In the genomic region with DNA sequence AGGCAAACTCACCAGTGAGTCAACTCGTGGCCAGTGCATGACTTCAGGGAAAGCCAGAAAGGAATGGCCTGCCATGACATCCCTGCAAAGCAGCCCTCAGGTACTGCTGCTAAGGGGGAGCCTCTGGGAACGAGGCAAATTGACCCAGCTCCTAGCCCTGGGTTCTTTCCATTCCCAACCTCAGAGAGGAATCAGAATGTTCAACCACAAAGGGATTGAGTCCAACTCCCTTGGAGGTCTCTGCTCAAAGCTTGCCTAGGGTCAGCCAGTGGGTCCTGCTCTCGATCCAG, we compare ENCODE assay signal across 19 mouse cellular contexts. TPM values are rescaled to one million over a fixed set of nuclear protein-coding genes. Genes with fewer than 3 reads are reported as not detected.
DNase-seq lines count a peak whose midpoint lies in the region; ATAC-seq and TF ChIP-seq lines count a peak whose summit lies in the region.
"Had no signal": no experiment of that assay in that cellular context is flagged by ENCODE, and none has a peak within 500 bp of the region (broad histone marks: within the 10 kb centered on the region; RNA-seq: fewer than 3 reads in every experiment).

No protein-coding gene starts in this region.

- no peak overlapping the region for H3K4me2 ChIP-seq in intestine, postnatal 0 days (replicated peaks; ENCODE audit: low read depth)
- H3K4me2 ChIP-seq in intestine, embryonic 15.5 days (replicated peaks), result no peak overlapping the region
- no peak overlapping the region for H3K4me2 ChIP-seq in lung, postnatal 0 days (replicated peaks; ENCODE audit: low read depth, low read length)
- no peak overlapping the region for H3K4me2 ChIP-seq in embryonic facial prominence, embryonic 15.5 days (replicated peaks)
- no peak overlapping the region for H3K4me2 ChIP-seq in stomach, embryonic 16.5 days (ENCODE audit: low read depth, low read length)
- H3K4me2 ChIP-seq: embryonic facial prominence, embryonic 13.5 days; forebrain, embryonic 12.5 days; forebrain, embryonic 15.5 days; heart, embryonic 12.5 days; heart, embryonic 15.5 days; hindbrain, embryonic 13.5 days had no signal

- 47% methylated on average over 3 of the region's 3 CpGs for WGBS in intestine, postnatal 0 days
- WGBS in intestine, embryonic 15.5 days, result 59% methylated on average over 3 of the region's 3 CpGs
- 46% methylated on average over 3 of the region's 3 CpGs for WGBS in lung, postnatal 0 days
- WGBS in embryonic facial prominence, embryonic 15.5 days, result 53% methylated on average over 3 of the region's 3 CpGs
- 58% methylated on average over 3 of the region's 3 CpGs for WGBS in stomach, embryonic 16.5 days

- no peaks in the 10 kb centered on the region for H3K9me3 ChIP-seq in intestine, postnatal 0 days (ENCODE audit: control insufficient read depth)
- no peaks in the 10 kb centered on the region for H3K9me3 ChIP-seq in intestine, embryonic 15.5 days
- H3K9me3 ChIP-seq in lung, postnatal 0 days (ENCODE audit: low read length), result no peaks in the 10 kb centered on the region
- H3K9me3 ChIP-seq in embryonic facial prominence, embryonic 15.5 days (replicated peaks), result no peaks in the 10 kb centered on the region
- no peaks in the 10 kb centered on the region for H3K9me3 ChIP-seq in stomach, embryonic 16.5 days (replicated peaks; ENCODE audit: control insufficient read depth, low read length)
- H3K9me3 ChIP-seq: embryonic facial prominence, embryonic 13.5 days; forebrain, embryonic 12.5 days; forebrain, embryonic 15.5 days; heart, embryonic 12.5 days; heart, embryonic 15.5 days; hindbrain, embryonic 10.5 days; hindbrain, embryonic 13.5 days had no signal

- H3K36me3 ChIP-seq in intestine, postnatal 0 days (ENCODE audit: control insufficient read depth, insufficient read depth), result no peaks in the 10 kb centered on the region
- no peaks in the 10 kb centered on the region for H3K36me3 ChIP-seq in intestine, embryonic 15.5 days
- no peaks in the 10 kb centered on the region for H3K36me3 ChIP-seq in lung, postnatal 0 days (ENCODE audit: insufficient read depth, low read length)
- H3K36me3 ChIP-seq in embryonic facial prominence, embryonic 15.5 days, result no peaks in the 10 kb centered on the region
- H3K36me3 ChIP-seq in stomach, embryonic 16.5 days (ENCODE audit: control insufficient read depth, insufficient read depth, low read length), result no peaks in the 10 kb centered on the region
- H3K36me3 ChIP-seq: embryonic facial prominence, embryonic 13.5 days; forebrain, embryonic 12.5 days; forebrain, embryonic 15.5 days; heart, embryonic 12.5 days; heart, embryonic 15.5 days; hindbrain, embryonic 10.5 days; hindbrain, embryonic 13.5 days had no signal

- TF ChIP-seq CTCF in intestine, postnatal 0 days (IDR thresholded peaks at IDR 0.05; ENCODE audit: low read depth), result no peak
- TF ChIP-seq CTCF in lung, postnatal 0 days (IDR thresholded peaks at IDR 0.05), result no peak

- H3K4me3 ChIP-seq in intestine, postnatal 0 days (ENCODE audit: low read depth, low read length), result no peak overlapping the region
- H3K4me3 ChIP-seq in intestine, embryonic 15.5 days (replicated peaks), result no peak overlapping the region
- no peak overlapping the region for H3K4me3 ChIP-seq in lung, postnatal 0 days (ENCODE audit: low read depth, low read length)
- no peak overlapping the region for H3K4me3 ChIP-seq in embryonic facial prominence, embryonic 15.5 days (replicated peaks)
- no peak overlapping the region for H3K4me3 ChIP-seq in stomach, embryonic 16.5 days (replicated peaks; ENCODE audit: low read length)
- H3K4me3 ChIP-seq: embryonic facial prominence, embryonic 13.5 days; forebrain, embryonic 12.5 days; forebrain, embryonic 15.5 days; heart, embryonic 12.5 days; heart, embryonic 15.5 days; hindbrain, embryonic 10.5 days; hindbrain, embryonic 13.5 days had no signal

- no peak overlapping the region for H3K9ac ChIP-seq in intestine, postnatal 0 days (ENCODE audit: low read depth, low read length)
- no peak overlapping the region for H3K9ac ChIP-seq in intestine, embryonic 15.5 days
- no peak overlapping the region for H3K9ac ChIP-seq in lung, postnatal 0 days (replicated peaks; ENCODE audit: low read depth)
- H3K9ac ChIP-seq in embryonic facial prominence, embryonic 15.5 days, result no peak overlapping the region
- H3K9ac ChIP-seq in stomach, embryonic 16.5 days (ENCODE audit: low read length), result 0 out of 2 replicates have a peak overlapping the region, but pooled peaks have one; percentile 3
- H3K9ac ChIP-seq: embryonic facial prominence, embryonic 13.5 days; forebrain, embryonic 12.5 days; forebrain, embryonic 15.5 days; heart, embryonic 12.5 days; heart, embryonic 15.5 days; hindbrain, embryonic 13.5 days had no signal

- no peak for TF ChIP-seq EP300 in lung, postnatal 0 days (IDR thresholded peaks at IDR 0.05)

- H3K27ac ChIP-seq in intestine, postnatal 0 days (ENCODE audit: low read depth, low read length), result no peak overlapping the region
- H3K27ac ChIP-seq in intestine, embryonic 15.5 days, result no peak overlapping the region
- H3K27ac ChIP-seq in lung, postnatal 0 days (ENCODE audit: low read length), result peak overlapping the region; percentile 54; the same call in 1 of the 2 replicates
- H3K27ac ChIP-seq in embryonic facial prominence, embryonic 15.5 days (replicated peaks), result peak overlapping the region; percentile 13; the same call in 1 of the 2 replicates
- H3K27ac ChIP-seq in stomach, embryonic 16.5 days (ENCODE audit: low read length), result peak overlapping the region; percentile 8; the same call in 1 of the 2 replicates
- H3K27ac ChIP-seq: embryonic facial prominence, embryonic 13.5 days; forebrain, embryonic 12.5 days; forebrain, embryonic 15.5 days; heart, embryonic 15.5 days; hindbrain, embryonic 10.5 days; hindbrain, embryonic 13.5 days had no signal

- no peak for DNase-seq in lung, postnatal 0 days (ENCODE audit: low spot score)
- no peak for DNase-seq in lung, postnatal 10 days
- DNase-seq in layer of hippocampus, adult 8-10 months (ENCODE audit: low spot score in 2 of 2), result no peak
- DNase-seq: cerebellum, adult 11 months; cerebellum, adult 9-11 months; gastrocnemius, postnatal 25 days had no signal

- no peaks in the 10 kb centered on the region for H3K27me3 ChIP-seq in intestine, postnatal 0 days (replicated peaks; ENCODE audit: control insufficient read depth, insufficient read depth, low read length)
- H3K27me3 ChIP-seq in intestine, embryonic 15.5 days (replicated peaks), result no peaks in the 10 kb centered on the region
- H3K27me3 ChIP-seq in lung, postnatal 0 days (replicated peaks; ENCODE audit: insufficient read depth, low read length), result no peaks in the 10 kb centered on the region
- no peaks in the 10 kb centered on the region for H3K27me3 ChIP-seq in embryonic facial prominence, embryonic 15.5 days
- no peaks in the 10 kb centered on the region for H3K27me3 ChIP-seq in stomach, embryonic 16.5 days (ENCODE audit: control insufficient read depth, insufficient read depth, low read length)
- H3K27me3 ChIP-seq: forebrain, embryonic 12.5 days; forebrain, embryonic 15.5 days; heart, embryonic 15.5 days; hindbrain, embryonic 13.5 days had no signal

- peaks cover under 1% of the 10 kb centered on the region; the same call in 1 of the 2 replicates for H3K4me1 ChIP-seq in intestine, postnatal 0 days (replicated peaks; ENCODE audit: control insufficient read depth, insufficient read depth, low read length)
- peaks cover 22% of the 10 kb centered on the region for H3K4me1 ChIP-seq in intestine, embryonic 15.5 days (replicated peaks)
- H3K4me1 ChIP-seq in lung, postnatal 0 days (ENCODE audit: insufficient read depth, low read depth, low read length), result peaks cover 18% of the 10 kb centered on the region; the same call in 1 of the 2 replicates
- peaks cover 24% of the 10 kb centered on the region for H3K4me1 ChIP-seq in embryonic facial prominence, embryonic 15.5 days
- H3K4me1 ChIP-seq in stomach, embryonic 16.5 days (ENCODE audit: control insufficient read depth, insufficient read depth, low read length), result peaks cover 35% of the 10 kb centered on the region
- H3K4me1 ChIP-seq: forebrain, embryonic 12.5 days had no signal

- ATAC-seq in intestine, postnatal 0 days, result 0 out of 2 replicates have a peak, but pooled peaks have one; percentile 2
- ATAC-seq in intestine, embryonic 15.5 days, result no peak
- no peak for ATAC-seq in lung, postnatal 0 days
- ATAC-seq in embryonic facial prominence, embryonic 15.5 days (ENCODE audit: insufficient number of reproducible peaks, low FRiP score, low TSS enrichment, low read depth), result no peak
- ATAC-seq in stomach, embryonic 16.5 days (ENCODE audit: insufficient read depth, low FRiP score), result no peak
- ATAC-seq: activated CD4-positive, CD25-positive, alpha-beta regulatory T cell, adult 4 months; forebrain, embryonic 15.5 days; hindbrain, embryonic 16.5 days had no signal

RNA-seq across cellular contexts. Expression of a gene that starts 43.4 kb away (rescaled TPM):
- 1.5 TPM in 2 replicates for polyA plus RNA-seq in intestine, postnatal 0 days (2015; fragmentation: Nextera tagmentation; extraction: Ambion mirVana)
- polyA plus RNA-seq in intestine, embryonic 15.5 days (2015; fragmentation: Nextera tagmentation; extraction: Ambion mirVana), result 1.8 and 2.2 TPM in 2 replicates
- 0.98 and 1.5 TPM in 2 replicates for polyA plus RNA-seq in lung, postnatal 0 days (2015; fragmentation: Nextera tagmentation; extraction: Ambion mirVana)
- polyA plus RNA-seq in embryonic facial prominence, embryonic 15.5 days (2015; fragmentation: Nextera tagmentation; extraction: Ambion mirVana), result 1.2 and 1.3 TPM in 2 replicates
- 2.3 and 2.9 TPM in 2 replicates for polyA plus RNA-seq in stomach, embryonic 16.5 days (2015; fragmentation: Nextera tagmentation; extraction: Ambion mirVana)
- total RNA-seq in layer of hippocampus, adult 8-10 months (2022), result 10 to 100 TPM; 61.3 to 87.0 (median 69.3) TPM

Comparison
In these comparisons a context has a peak if more than half of its experiments do, and no peak if none do; other contexts are left out.
1. H3K27ac ChIP-seq: peak in lung, postnatal 0 days (single experiment), embryonic facial prominence, embryonic 15.5 days (single experiment) and stomach, embryonic 16.5 days (single experiment); none in intestine, postnatal 0 days (single experiment) and intestine, embryonic 15.5 days (single experiment).